Mouse (Mus musculus): Measurements from ENCODE around the gene Gm6871. TPM values are rescaled to one million over a fixed set of nuclear protein-coding genes. Genes with fewer than 3 reads are reported as not detected.
A peak's percentile ranks its signal among the peaks of the same experiment; 100 is the strongest.

Gene Gm6871
- total and polyA plus RNA-seq, 2 experiments from 2014 or later = not detected

GRCm38 (mm10) chr7:41582028-41582427 lies 8.6 kb upstream of the Gm6871 start:
- H3K27ac ChIP-seq = no peak overlapping the region
- H3K4me3 ChIP-seq (ENCODE audit: low read length) = no peak overlapping the region
- no peak for DNase-seq (ENCODE audit: low spot score)
- no peak overlapping the region for H3K4me2 ChIP-seq (ENCODE audit: low read depth, low read length)
- H3K9me3 ChIP-seq (ENCODE audit: low read length) = peaks cover 6% of the 10 kb centered on the region; the same call in 1 of the 2 replicates
- no peaks in the 10 kb centered on the region for H3K4me1 ChIP-seq (ENCODE audit: insufficient read depth, low read length)
- no peaks in the 10 kb centered on the region for H3K36me3 ChIP-seq (ENCODE audit: insufficient read depth, low read length)
- no peak overlapping the region for H3K9ac ChIP-seq (replicated peaks; ENCODE audit: low read length)
- H3K27me3 ChIP-seq (ENCODE audit: insufficient read depth, low read length) = no peaks in the 10 kb centered on the region
- ATAC-seq = no peak
- TF ChIP-seq CTCF (IDR thresholded peaks at IDR 0.05; ENCODE audit: low read depth) = no peak

DNA sequence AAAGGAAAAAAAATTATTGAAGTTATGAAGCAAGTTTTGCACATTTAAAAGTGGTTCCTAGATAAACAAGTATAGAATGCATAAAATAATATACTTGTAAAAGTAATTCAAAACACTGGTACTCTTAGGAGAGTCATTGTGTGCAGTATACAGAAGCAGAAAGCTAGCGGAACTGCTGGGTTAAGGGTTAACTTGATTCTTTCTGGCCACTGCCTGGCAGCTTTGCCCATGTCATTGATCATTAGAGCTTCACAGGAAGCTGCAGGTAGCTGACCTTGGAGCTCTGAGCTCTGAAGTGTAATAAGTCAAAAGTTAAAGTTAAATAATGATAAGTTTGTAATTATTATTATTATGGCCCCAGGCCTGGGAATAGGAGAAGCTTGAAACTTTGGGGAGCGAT lies 4.5 kb upstream of the Gm6871 start:
- Histone ChIP-seq H3K4me1 (ENCODE audit: insufficient read depth, low read length) (no peaks in the 10 kb centered on the region), H3K27ac (no peak overlapping the region), H3K36me3 (ENCODE audit: insufficient read depth, low read length) (no peaks in the 10 kb centered on the region), H3K9ac (replicated peaks; ENCODE audit: low read length) (no peak overlapping the region), H3K4me2 (ENCODE audit: low read depth, low read length) (no peak overlapping the region), H3K9me3 (ENCODE audit: low read length) (no peaks in the 10 kb centered on the region), H3K27me3 (ENCODE audit: insufficient read depth, low read length) (no peaks in the 10 kb centered on the region), H3K4me3 (ENCODE audit: low read length) (no peak overlapping the region)
- no peak for TF ChIP-seq CTCF (IDR thresholded peaks at IDR 0.05; ENCODE audit: low read depth)
- 96% methylated on average over 2 of the region's 2 CpGs for WGBS
- ATAC-seq = no peak
- DNase-seq (ENCODE audit: low spot score) = no peak

DNA sequence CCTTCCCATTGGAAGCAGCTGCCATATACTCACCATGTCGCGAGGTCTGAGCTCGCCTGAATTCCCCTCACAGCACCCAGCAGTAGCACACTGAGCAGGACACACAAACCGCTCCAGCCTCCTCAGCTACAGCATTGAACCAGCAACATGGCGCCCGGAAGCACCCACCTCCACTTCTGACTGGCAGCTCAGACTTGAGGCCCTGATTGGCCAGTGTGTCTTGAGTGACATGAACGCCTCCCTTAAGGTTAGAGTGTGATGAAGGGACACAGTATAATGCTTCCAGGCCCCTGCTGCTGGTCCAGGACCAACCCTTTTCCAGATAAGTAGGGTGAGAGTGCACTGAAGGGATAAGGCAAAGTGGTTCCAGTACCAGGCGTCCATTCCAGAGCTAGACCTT lies 12.8 kb downstream of the Gm6871 start:
- H3K36me3 ChIP-seq (ENCODE audit: insufficient read depth, low read length) = no peaks in the 10 kb centered on the region
- H3K9me3 ChIP-seq (ENCODE audit: low read length) = peaks cover 13% of the 10 kb centered on the region
- DNase-seq (ENCODE audit: low spot score) (no peak), ATAC-seq (no peak)
- H3K4me1 ChIP-seq (ENCODE audit: insufficient read depth, low read length) = no peaks in the 10 kb centered on the region
- H3K4me3 ChIP-seq (ENCODE audit: low read length) = no peak overlapping the region
- 74% methylated on average over 8 of the region's 8 CpGs for WGBS
- no peak overlapping the region for H3K9ac ChIP-seq (replicated peaks; ENCODE audit: low read length)
- H3K27me3 ChIP-seq (ENCODE audit: insufficient read depth, low read length) = no peaks in the 10 kb centered on the region
- no peak overlapping the region for H3K4me2 ChIP-seq (ENCODE audit: low read depth, low read length)
- no peak for TF ChIP-seq CTCF (IDR thresholded peaks at IDR 0.05; ENCODE audit: low read depth)
- H3K27ac ChIP-seq = no peak overlapping the region

- H3K9me3 ChIP-seq (ENCODE audit: low read length) = 0 out of 2 replicates have a peak, but pooled peaks cover 10% of the 10 kb centered on the region
- H3K9ac ChIP-seq (replicated peaks; ENCODE audit: low read length) = no peak overlapping the region
- H3K36me3 ChIP-seq (ENCODE audit: insufficient read depth, low read length) = no peaks in the 10 kb centered on the region
- no peak overlapping the region for H3K27ac ChIP-seq
- WGBS = 79% methylated on average over 3 of the region's 3 CpGs
- no peak for DNase-seq (ENCODE audit: low spot score)
- no peak overlapping the region for H3K4me2 ChIP-seq (ENCODE audit: low read depth, low read length)
- no peak overlapping the region for H3K4me3 ChIP-seq (ENCODE audit: low read length)
- H3K27me3 ChIP-seq (ENCODE audit: insufficient read depth, low read length) = no peaks in the 10 kb centered on the region
- no peak for ATAC-seq
- H3K4me1 ChIP-seq (ENCODE audit: insufficient read depth, low read length) = no peaks in the 10 kb centered on the region
- no peak for TF ChIP-seq CTCF (IDR thresholded peaks at IDR 0.05; ENCODE audit: low read depth)
These were observed 60.8 kb downstream of the Gm6871 start for GRCm38 (mm10) chr7:41512672-41513071.

DNA sequence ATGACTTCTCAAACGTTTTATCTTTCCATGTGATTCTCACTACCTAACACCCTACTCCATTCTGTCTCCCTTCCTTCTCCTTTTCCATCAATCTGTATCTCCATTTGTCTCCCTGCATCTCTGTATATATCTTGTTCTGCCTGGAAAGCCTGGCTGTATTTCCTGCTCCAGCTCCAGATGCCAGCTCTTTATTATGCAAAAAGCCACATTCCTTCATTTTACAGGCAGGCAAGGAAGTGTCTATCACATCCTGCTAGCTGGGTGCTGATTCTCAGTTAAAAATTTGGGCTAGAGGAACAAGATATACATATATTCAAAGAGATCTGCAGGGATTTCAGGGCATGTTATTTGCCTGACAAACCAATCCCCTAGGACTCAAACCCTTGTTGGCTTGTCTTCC lies 61.3 kb downstream of the Gm6871 start:
- WGBS = 21% methylated on average over 1 of the region's 1 CpGs
- Histone ChIP-seq H3K36me3 (ENCODE audit: insufficient read depth, low read length) (no peaks in the 10 kb centered on the region), H3K27me3 (ENCODE audit: insufficient read depth, low read length) (no peaks in the 10 kb centered on the region), H3K4me2 (ENCODE audit: low read depth, low read length) (no peak overlapping the region), H3K27ac (no peak overlapping the region), H3K9ac (replicated peaks; ENCODE audit: low read length) (no peak overlapping the region), H3K4me1 (ENCODE audit: insufficient read depth, low read length) (no peaks in the 10 kb centered on the region), H3K9me3 (ENCODE audit: low read length) (0 out of 2 replicates have a peak, but pooled peaks cover 8% of the 10 kb centered on the region), H3K4me3 (ENCODE audit: low read length) (no peak overlapping the region)
- TF ChIP-seq CTCF (IDR thresholded peaks at IDR 0.05; ENCODE audit: low read depth) = no peak
- ATAC-seq (no peak), DNase-seq (ENCODE audit: low spot score) (no peak)

- ATAC-seq (no peak), DNase-seq (ENCODE audit: low spot score) (no peak)
- Histone ChIP-seq H3K4me3 (ENCODE audit: low read length) (no peak overlapping the region), H3K9ac (replicated peaks; ENCODE audit: low read length) (no peak overlapping the region), H3K4me2 (ENCODE audit: low read depth, low read length) (no peak overlapping the region), H3K27me3 (ENCODE audit: insufficient read depth, low read length) (no peaks in the 10 kb centered on the region), H3K4me1 (ENCODE audit: insufficient read depth, low read length) (no peaks in the 10 kb centered on the region), H3K9me3 (ENCODE audit: low read length) (0 out of 2 replicates have a peak, but pooled peaks cover 5% of the 10 kb centered on the region), H3K27ac (no peak overlapping the region), H3K36me3 (ENCODE audit: insufficient read depth, low read length) (no peaks in the 10 kb centered on the region)
- 55% methylated on average over 1 of the region's 1 CpGs for WGBS
- no peak for TF ChIP-seq CTCF (IDR thresholded peaks at IDR 0.05; ENCODE audit: low read depth)
These were observed 71.1 kb downstream of the Gm6871 start for GRCm38 (mm10) chr7:41502402-41502801.

DNA sequence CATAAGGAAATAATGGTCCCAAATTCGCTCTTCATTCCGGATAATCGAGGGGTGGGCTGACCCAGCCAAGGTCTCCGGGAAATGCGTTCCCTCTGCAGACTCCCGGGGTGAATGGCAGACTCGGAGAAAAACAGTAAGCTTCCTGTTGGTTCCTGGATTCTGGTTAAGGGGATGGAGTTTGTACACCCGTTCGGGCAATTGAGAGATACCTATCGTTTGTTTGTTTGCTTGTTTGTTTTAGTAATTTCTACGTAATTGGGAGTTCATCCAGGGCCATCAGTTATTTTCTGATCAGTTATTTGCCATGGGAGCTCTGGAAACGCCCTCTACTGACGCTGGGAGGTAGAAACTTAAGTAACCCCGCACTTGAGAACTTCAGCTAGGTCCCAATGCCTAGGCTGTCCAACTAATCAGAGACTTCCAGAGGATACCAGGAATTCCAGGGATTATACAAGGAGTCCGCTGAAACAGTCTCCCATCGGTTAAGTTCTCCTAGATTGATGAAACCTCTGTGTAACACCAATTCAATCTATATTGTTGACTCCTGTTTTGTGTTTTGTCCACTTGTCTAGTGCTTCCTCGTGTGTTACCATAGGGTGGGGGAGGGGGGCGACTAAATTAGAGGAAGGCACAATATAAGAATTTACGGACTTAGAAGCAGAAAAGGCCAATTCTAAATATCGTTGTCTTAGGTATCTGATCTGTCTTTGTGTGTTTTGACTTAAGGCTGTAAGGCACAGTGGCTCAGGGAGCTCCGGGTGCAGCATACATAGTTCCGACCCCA lies 73.1 kb downstream of the Gm6871 start:
- Histone ChIP-seq H3K36me3 (ENCODE audit: insufficient read depth, low read length) (no peaks in the 10 kb centered on the region), H3K4me2 (ENCODE audit: low read depth, low read length) (peak overlapping the region; percentile 67), H3K27ac (no peak overlapping the region), H3K4me1 (ENCODE audit: insufficient read depth, low read length) (no peaks in the 10 kb centered on the region), H3K27me3 (ENCODE audit: insufficient read depth, low read length) (no peaks in the 10 kb centered on the region), H3K9me3 (ENCODE audit: low read length) (0 out of 2 replicates have a peak, but pooled peaks cover 2% of the 10 kb centered on the region), H3K9ac (replicated peaks; ENCODE audit: low read length) (peak overlapping the region; percentile 46), H3K4me3 (ENCODE audit: low read length) (peak overlapping the region; percentile 60)
- 0 out of 2 replicates have a peak, but pooled peaks have one; percentile 17 for ATAC-seq
- DNase-seq (ENCODE audit: low spot score) = peak; percentile 65
- TF ChIP-seq CTCF (IDR thresholded peaks at IDR 0.05; ENCODE audit: low read depth) = peak; percentile 41
- 22% methylated on average over 22 of the region's 22 CpGs for WGBS

Measured in hindbrain, postnatal 0 days (tissue).